ENCODE assay signal across 18 mouse cellular contexts in the genomic region with DNA sequence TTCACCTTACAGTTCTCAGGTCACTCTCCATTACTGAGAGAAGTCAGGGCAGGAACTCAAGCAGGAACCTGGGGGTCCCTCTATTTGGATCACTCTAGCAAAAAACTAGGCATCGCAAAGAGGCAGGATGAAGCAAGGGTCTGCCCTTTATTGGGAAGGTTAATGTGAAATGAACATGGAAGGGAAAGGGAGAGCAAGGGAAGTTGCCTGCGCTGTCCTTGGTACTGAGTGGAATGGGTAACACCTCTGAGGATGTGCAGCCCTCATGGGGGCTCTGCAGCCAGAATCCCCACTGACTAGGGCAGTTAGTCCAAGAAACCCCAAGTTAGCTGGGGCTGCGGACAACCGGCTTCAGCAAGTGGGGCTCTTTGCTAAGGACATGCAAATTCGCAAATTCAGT.
DNase-seq lines count a peak whose midpoint lies in the region; ATAC-seq and TF ChIP-seq lines count a peak whose summit lies in the region.
"Had no signal": no experiment of that assay in that cellular context is flagged by ENCODE, and none has a peak within 500 bp of the region (broad histone marks: within the 10 kb centered on the region; RNA-seq: fewer than 3 reads in every experiment).

No protein-coding gene starts in this region.

- TF ChIP-seq CTCF in hindbrain, postnatal 0 days (IDR thresholded peaks at IDR 0.05; ENCODE audit: low read depth), result no peak

- no peaks in the 10 kb centered on the region for H3K4me1 ChIP-seq in hindbrain, embryonic 10.5 days (replicated peaks)
- H3K4me1 ChIP-seq in hindbrain, postnatal 0 days (ENCODE audit: insufficient read depth, low read length), result no peaks in the 10 kb centered on the region
- H3K4me1 ChIP-seq in neural tube, embryonic 15.5 days, result no peaks in the 10 kb centered on the region
- no peaks in the 10 kb centered on the region for H3K4me1 ChIP-seq in embryonic facial prominence, embryonic 11.5 days (ENCODE audit: control insufficient read depth, insufficient read depth, low read length)
- no peaks in the 10 kb centered on the region for H3K4me1 ChIP-seq in forebrain, embryonic 11.5 days (replicated peaks; ENCODE audit: control insufficient read depth, insufficient read depth, low read length)
- H3K4me1 ChIP-seq in kidney, embryonic 16.5 days (ENCODE audit: insufficient read depth, low read length), result no peaks in the 10 kb centered on the region
- H3K4me1 ChIP-seq: intestine, embryonic 15.5 days; lung, embryonic 15.5 days had no signal

- no peak overlapping the region for H3K4me3 ChIP-seq in hindbrain, embryonic 10.5 days
- no peak overlapping the region for H3K4me3 ChIP-seq in hindbrain, postnatal 0 days (ENCODE audit: low read length)
- H3K4me3 ChIP-seq in neural tube, embryonic 15.5 days (replicated peaks), result no peak overlapping the region
- no peak overlapping the region for H3K4me3 ChIP-seq in embryonic facial prominence, embryonic 11.5 days (ENCODE audit: low read depth, low read length)
- no peak overlapping the region for H3K4me3 ChIP-seq in forebrain, embryonic 11.5 days (ENCODE audit: low read depth, low read length)
- no peak overlapping the region for H3K4me3 ChIP-seq in kidney, embryonic 16.5 days (ENCODE audit: low read length)
- H3K4me3 ChIP-seq: gastrocnemius, adult 2 months; heart, embryonic 13.5 days; intestine, embryonic 15.5 days; lung, embryonic 15.5 days; neural tube, embryonic 13.5 days had no signal

- H3K36me3 ChIP-seq in hindbrain, embryonic 10.5 days, result no peaks in the 10 kb centered on the region
- no peaks in the 10 kb centered on the region for H3K36me3 ChIP-seq in hindbrain, postnatal 0 days (ENCODE audit: insufficient read depth, low read length)
- H3K36me3 ChIP-seq in neural tube, embryonic 15.5 days, result no peaks in the 10 kb centered on the region
- H3K36me3 ChIP-seq in embryonic facial prominence, embryonic 11.5 days (replicated peaks; ENCODE audit: control insufficient read depth, insufficient read depth, low read depth, low read length), result no peaks in the 10 kb centered on the region
- no peaks in the 10 kb centered on the region for H3K36me3 ChIP-seq in forebrain, embryonic 11.5 days (ENCODE audit: control insufficient read depth, insufficient read depth, low read length)
- no peaks in the 10 kb centered on the region for H3K36me3 ChIP-seq in kidney, embryonic 16.5 days (ENCODE audit: insufficient read depth, low read length)
- H3K36me3 ChIP-seq: heart, embryonic 13.5 days; intestine, embryonic 15.5 days; lung, embryonic 15.5 days; neural tube, embryonic 13.5 days had no signal

- H3K27ac ChIP-seq in hindbrain, embryonic 10.5 days, result no peak overlapping the region
- H3K27ac ChIP-seq in hindbrain, postnatal 0 days, result no peak overlapping the region
- no peak overlapping the region for H3K27ac ChIP-seq in neural tube, embryonic 15.5 days (replicated peaks)
- H3K27ac ChIP-seq in embryonic facial prominence, embryonic 11.5 days (replicated peaks; ENCODE audit: low read depth, low read length), result no peak overlapping the region
- no peak overlapping the region for H3K27ac ChIP-seq in forebrain, embryonic 11.5 days (ENCODE audit: low read depth, low read length)
- H3K27ac ChIP-seq in kidney, embryonic 16.5 days (ENCODE audit: low read length), result no peak overlapping the region
- H3K27ac ChIP-seq: gastrocnemius, adult 2 months; heart, embryonic 13.5 days; intestine, embryonic 15.5 days; lung, embryonic 15.5 days; neural tube, embryonic 13.5 days; stomach, postnatal 0 days had no signal

- WGBS in hindbrain, embryonic 10.5 days, result 63% methylated on average over 5 of the region's 5 CpGs
- 62% methylated on average over 5 of the region's 5 CpGs for WGBS in hindbrain, postnatal 0 days
- WGBS in neural tube, embryonic 15.5 days, result 56% methylated on average over 5 of the region's 5 CpGs
- 57% methylated on average over 5 of the region's 5 CpGs for WGBS in embryonic facial prominence, embryonic 11.5 days
- 52% methylated on average over 5 of the region's 5 CpGs for WGBS in forebrain, embryonic 11.5 days
- 60% methylated on average over 5 of the region's 5 CpGs for WGBS in kidney, embryonic 16.5 days

- DNase-seq in hindbrain, embryonic 10.5 days (ENCODE audit: low spot score), result peak; percentile 18
- no peak for DNase-seq in hindbrain, postnatal 0 days (ENCODE audit: low spot score)
- DNase-seq in neural tube, embryonic 10.5 days (ENCODE audit: extremely low spot score, low spot score), result peak; percentile 19
- peak; percentile 65 for DNase-seq in embryonic facial prominence, embryonic 11.5 days (ENCODE audit: low spot score)
- DNase-seq in forebrain, embryonic 11.5 days (ENCODE audit: low spot score), result no peak
- DNase-seq: cerebellum, adult 9-10 months; forebrain, postnatal 0 days; gastrocnemius, adult 2 months; thymus, postnatal 14 days had no signal

- no peak overlapping the region for H3K4me2 ChIP-seq in hindbrain, postnatal 0 days (ENCODE audit: low read depth, low read length)
- no peak overlapping the region for H3K4me2 ChIP-seq in neural tube, embryonic 15.5 days
- no peak overlapping the region for H3K4me2 ChIP-seq in embryonic facial prominence, embryonic 11.5 days (ENCODE audit: low read depth, low read length)
- H3K4me2 ChIP-seq in forebrain, embryonic 11.5 days (ENCODE audit: low read depth, low read length, severe bottlenecking), result no peak overlapping the region
- no peak overlapping the region for H3K4me2 ChIP-seq in kidney, embryonic 16.5 days (replicated peaks; ENCODE audit: low read depth, low read length)
- H3K4me2 ChIP-seq: heart, embryonic 13.5 days; intestine, embryonic 15.5 days; liver, embryonic 11.5 days; lung, embryonic 15.5 days; neural tube, embryonic 13.5 days had no signal

- no peak overlapping the region for H3K9ac ChIP-seq in hindbrain, postnatal 0 days (replicated peaks; ENCODE audit: low read length)
- no peak overlapping the region for H3K9ac ChIP-seq in neural tube, embryonic 15.5 days (replicated peaks)
- H3K9ac ChIP-seq in embryonic facial prominence, embryonic 11.5 days (replicated peaks; ENCODE audit: low read length), result no peak overlapping the region
- no peak overlapping the region for H3K9ac ChIP-seq in forebrain, embryonic 11.5 days (ENCODE audit: low read length)
- no peak overlapping the region for H3K9ac ChIP-seq in kidney, embryonic 16.5 days (replicated peaks; ENCODE audit: low read length)
- H3K9ac ChIP-seq: forebrain, postnatal 0 days; heart, embryonic 13.5 days; intestine, embryonic 15.5 days; lung, embryonic 15.5 days; neural tube, embryonic 13.5 days had no signal

- ATAC-seq in hindbrain, postnatal 0 days, result no peak
- no peak for ATAC-seq in neural tube, embryonic 15.5 days (ENCODE audit: low FRiP score)
- ATAC-seq in embryonic facial prominence, embryonic 11.5 days (replicated peaks; ENCODE audit: insufficient number of reproducible peaks, low FRiP score, low TSS enrichment, low read depth), result no peak
- no peak; the same call in 1 of the 2 replicates for ATAC-seq in forebrain, embryonic 11.5 days (replicated peaks; ENCODE audit: low FRiP score)
- ATAC-seq in erythroblast, adult 5-6 weeks (replicated peaks; ENCODE audit: low FRiP score, poor library complexity, severe bottlenecking), result no peak
- no peak for ATAC-seq in kidney, embryonic 16.5 days (ENCODE audit: low FRiP score, low TSS enrichment)
- ATAC-seq: forebrain, postnatal 0 days; intestine, embryonic 15.5 days had no signal

- no peaks in the 10 kb centered on the region for H3K9me3 ChIP-seq in hindbrain, embryonic 10.5 days
- H3K9me3 ChIP-seq in hindbrain, postnatal 0 days (ENCODE audit: low read length), result no peaks in the 10 kb centered on the region
- H3K9me3 ChIP-seq in neural tube, embryonic 15.5 days (replicated peaks), result no peaks in the 10 kb centered on the region
- H3K9me3 ChIP-seq in embryonic facial prominence, embryonic 11.5 days (replicated peaks; ENCODE audit: control insufficient read depth, low read length), result no peaks in the 10 kb centered on the region
- H3K9me3 ChIP-seq in forebrain, embryonic 11.5 days (ENCODE audit: control insufficient read depth, low read length), result no peaks in the 10 kb centered on the region
- H3K9me3 ChIP-seq in kidney, embryonic 16.5 days (ENCODE audit: low read length), result no peaks in the 10 kb centered on the region
- H3K9me3 ChIP-seq: heart, embryonic 13.5 days; intestine, embryonic 15.5 days; lung, embryonic 15.5 days; neural tube, embryonic 13.5 days had no signal

- no peaks in the 10 kb centered on the region for H3K27me3 ChIP-seq in hindbrain, embryonic 10.5 days (ENCODE audit: insufficient read depth, poor library complexity, severe bottlenecking)
- H3K27me3 ChIP-seq in hindbrain, postnatal 0 days (ENCODE audit: insufficient read depth, low read length), result no peaks in the 10 kb centered on the region
- H3K27me3 ChIP-seq in neural tube, embryonic 15.5 days (replicated peaks), result no peaks in the 10 kb centered on the region
- H3K27me3 ChIP-seq in embryonic facial prominence, embryonic 11.5 days (ENCODE audit: control insufficient read depth, insufficient read depth, low read length), result no peaks in the 10 kb centered on the region
- H3K27me3 ChIP-seq in forebrain, embryonic 11.5 days (ENCODE audit: control insufficient read depth, insufficient read depth, low read length), result no peaks in the 10 kb centered on the region
- no peaks in the 10 kb centered on the region for H3K27me3 ChIP-seq in kidney, embryonic 16.5 days (ENCODE audit: insufficient read depth, low read length)
- H3K27me3 ChIP-seq: heart, embryonic 13.5 days; intestine, embryonic 15.5 days; lung, embryonic 15.5 days; neural tube, embryonic 13.5 days had no signal

Comparison
In these comparisons a context has a peak if more than half of its experiments do, and no peak if none do; other contexts are left out.
1. DNase-seq: peak in hindbrain, embryonic 10.5 days (single experiment), neural tube, embryonic 10.5 days (single experiment) and embryonic facial prominence, embryonic 11.5 days (single experiment); none in hindbrain, postnatal 0 days (single experiment) and forebrain, embryonic 11.5 days (single experiment).